Mouse (Mus musculus): ENCODE measurements at regions not wholly inside any gene's neighbourhood (a gene's known extent, or its start where the extent isn't known, plus 50 kb on each side); places are given as distances from the start of the nearest gene placed in this dataset.

DNA sequence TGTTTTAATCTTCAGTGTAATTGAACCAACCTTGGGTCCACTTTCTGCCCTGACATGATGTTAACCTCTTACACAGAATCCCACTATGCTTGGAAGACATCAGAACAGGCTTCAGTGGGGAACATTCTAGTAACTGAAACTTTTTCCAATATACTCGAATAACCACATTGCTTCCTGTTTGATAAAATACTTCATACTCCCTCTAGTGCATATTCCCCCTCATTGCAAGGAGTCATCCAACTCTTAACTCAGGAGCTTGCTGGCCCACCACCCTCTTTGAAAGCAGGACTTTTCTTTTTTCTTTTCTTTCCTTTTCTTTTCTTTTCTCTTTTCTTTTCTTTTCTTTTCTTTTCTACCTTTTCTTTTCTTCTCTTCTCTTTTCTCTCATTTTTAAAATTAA, 123.6 kb upstream of the Sptlc3 start:
- DNase-seq: no peak

DNA sequence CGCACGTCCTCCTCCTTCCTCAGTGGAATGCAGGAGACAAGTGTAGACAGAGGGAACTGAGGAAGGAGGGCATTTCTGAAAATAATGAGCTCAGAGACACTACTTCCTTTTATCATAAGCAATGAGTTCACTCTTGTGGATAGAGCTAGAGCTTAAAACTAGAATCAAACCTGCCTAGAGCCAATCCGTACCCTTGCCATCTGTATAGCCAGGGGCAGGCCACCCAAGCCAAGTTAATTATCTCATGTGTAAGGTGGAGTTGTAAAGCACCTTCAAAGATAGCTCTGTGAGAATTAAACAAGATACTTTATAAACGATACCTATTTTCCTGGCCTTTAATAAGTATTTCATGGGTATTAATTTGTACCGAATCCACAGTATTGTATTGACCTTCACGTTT, 113.4 kb upstream of the Sptlc3 start:
- no peak for DNase-seq

DNA sequence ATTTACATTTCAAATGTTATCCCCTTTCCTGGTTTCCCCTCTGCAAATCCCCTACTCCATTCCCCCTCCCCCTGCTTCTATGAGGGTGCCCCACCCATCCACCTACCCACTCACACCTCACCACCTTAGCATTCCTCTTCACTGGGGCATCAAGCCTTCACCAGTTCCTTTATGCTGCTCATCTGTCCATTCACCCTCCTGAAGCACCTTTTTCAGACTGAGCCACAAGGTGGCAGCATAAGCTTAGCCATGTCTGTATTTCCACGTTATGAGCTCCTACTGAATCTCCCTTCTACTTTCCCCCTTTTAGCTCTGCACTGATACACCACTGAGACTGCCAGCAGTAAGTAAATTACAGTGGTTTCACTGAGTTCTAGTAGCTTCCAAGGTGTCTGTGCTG, 112.1 kb upstream of the Sptlc3 start:
- DNase-seq: peak; percentile 63

- DNase-seq: no peak
Measured at GRCm38 (mm10) chr2:139413559-139413958, 80.2 kb upstream of the Sptlc3 start.

DNA sequence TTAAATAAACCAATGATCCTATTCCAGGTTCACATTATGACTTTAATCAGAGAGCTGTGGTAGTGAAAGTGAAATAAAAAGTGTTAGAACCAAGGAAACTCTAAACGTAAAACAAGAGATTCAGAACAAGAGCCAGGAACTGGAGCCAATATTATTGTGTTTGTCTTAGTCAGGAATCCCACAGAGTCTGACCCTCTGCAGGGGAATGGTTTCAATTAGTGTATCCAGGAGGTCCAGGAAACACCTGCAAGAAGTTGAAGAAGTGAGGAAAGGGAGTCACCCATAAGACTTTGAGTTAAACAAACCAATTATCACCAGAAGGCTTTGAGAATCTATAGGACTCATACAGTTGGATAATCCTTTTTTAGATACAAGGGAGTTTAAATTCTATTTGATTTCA, 76.2 kb upstream of the Sptlc3 start:
- DNase-seq: no peak

DNA sequence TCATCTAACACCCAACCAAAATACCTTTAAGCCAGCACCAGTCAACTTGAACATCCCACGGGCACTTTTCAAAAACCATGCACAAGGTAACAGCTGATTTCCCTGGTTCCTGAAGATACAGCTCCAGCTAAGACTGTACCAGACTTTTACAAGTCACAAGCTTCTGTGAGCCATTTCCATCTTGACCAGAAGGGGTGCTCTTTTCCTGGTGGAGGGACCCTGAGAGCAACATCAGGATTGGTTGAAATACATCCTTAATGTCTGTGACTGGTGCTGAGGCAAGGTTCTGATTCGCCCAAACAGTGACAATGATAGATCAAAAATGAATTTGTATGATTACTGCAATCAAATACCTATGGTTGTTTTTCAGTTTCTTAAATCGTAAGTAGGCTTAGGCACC, 71.0 kb upstream of the Sptlc3 start:
- DNase-seq: no peak

DNA sequence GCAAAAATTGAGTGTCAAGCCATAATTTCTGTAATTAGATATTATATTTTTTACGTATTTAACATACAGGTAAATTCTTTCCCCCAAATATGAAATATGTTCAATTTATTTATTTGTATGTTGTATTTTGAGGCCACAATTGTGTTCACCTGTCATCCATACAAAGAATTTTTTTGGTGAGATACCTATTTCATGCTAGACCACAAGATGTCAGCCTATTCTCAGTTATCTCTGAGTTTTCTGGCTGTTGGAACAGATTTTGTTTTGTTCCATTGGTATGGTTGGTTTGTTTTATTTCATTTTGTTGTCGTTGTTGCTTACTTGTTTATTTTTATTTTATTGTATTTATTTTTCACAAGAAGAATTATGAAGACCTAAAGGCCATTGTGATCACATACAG, 70.3 kb upstream of the Sptlc3 start:
- no peak for DNase-seq

Small RNA genes lying in the stretch of these regions (microRNA-seq; reads per million reads assigned to microRNA genes)
- 0 reads per million in 2 experiments for gene Mir1952

All from adrenal gland, postnatal 25 days (tissue).